Mouse (Mus musculus): ENCODE results near the gene Rxfp1. TPM values are rescaled to one million over a fixed set of nuclear protein-coding genes. Genes with fewer than 3 reads are reported as not detected.

Gene Rxfp1
- total and polyA plus RNA-seq, 2 experiments from 2014 or later: 0.19 to 0.49 TPM

- Histone ChIP-seq H3K4me2 (ENCODE audit: low read depth, low read length, poor library complexity, severe bottlenecking) (no peak overlapping the region), H3K36me3 (ENCODE audit: insufficient read depth, low read length) (no peaks in the 10 kb centered on the region), H3K27ac (ENCODE audit: low read depth, low read length) (no peak overlapping the region), H3K9ac (replicated peaks; ENCODE audit: low read length, poor library complexity, severe bottlenecking) (no peak overlapping the region), H3K9me3 (ENCODE audit: low read length) (no peaks in the 10 kb centered on the region), H3K4me1 (ENCODE audit: insufficient read depth, low read length) (no peaks in the 10 kb centered on the region), H3K27me3 (ENCODE audit: insufficient read depth, low read length) (no peaks in the 10 kb centered on the region), H3K4me3 (ENCODE audit: low read depth, low read length) (no peak overlapping the region)
- no peak for ATAC-seq (ENCODE audit: low FRiP score)
- WGBS: 55% methylated on average over 14 of the region's 14 CpGs
- DNase-seq (ENCODE audit: low spot score): no peak
- no peak for TF ChIP-seq CTCF (IDR thresholded peaks at IDR 0.05)
Observed at GRCm38 (mm10) chr3:79682351-79683132, 55.1 kb downstream of the Rxfp1 start.

- no peak for TF ChIP-seq CTCF (IDR thresholded peaks at IDR 0.05)
- no peaks in the 10 kb centered on the region for H3K9me3 ChIP-seq (ENCODE audit: low read length)
- H3K4me2 ChIP-seq (ENCODE audit: low read depth, low read length, poor library complexity, severe bottlenecking): no peak overlapping the region
- 96% methylated on average over 3 of the region's 3 CpGs for WGBS
- H3K36me3 ChIP-seq (ENCODE audit: insufficient read depth, low read length): no peaks in the 10 kb centered on the region
- ATAC-seq (ENCODE audit: low FRiP score) (no peak), DNase-seq (ENCODE audit: low spot score) (no peak)
- no peak overlapping the region for H3K9ac ChIP-seq (replicated peaks; ENCODE audit: low read length, poor library complexity, severe bottlenecking)
- no peaks in the 10 kb centered on the region for H3K4me1 ChIP-seq (ENCODE audit: insufficient read depth, low read length)
- H3K27me3 ChIP-seq (ENCODE audit: insufficient read depth, low read length): no peaks in the 10 kb centered on the region
- H3K27ac ChIP-seq (ENCODE audit: low read depth, low read length): no peak overlapping the region
- H3K4me3 ChIP-seq (ENCODE audit: low read depth, low read length): no peak overlapping the region
Observed at GRCm38 (mm10) chr3:79676411-79676810, 61.3 kb downstream of the Rxfp1 start.

- no peak for ATAC-seq (ENCODE audit: low FRiP score)
- whole genome bisulfite sequencing: 85% methylated on average over 5 of the region's 5 CpGs
Observed at GRCm38 (mm10) chr3:79674641-79675040, 63.0 kb downstream of the Rxfp1 start.

GRCm38 (mm10) chr3:79673082-79673481, 64.6 kb downstream of the Rxfp1 start:
- peak; percentile 90 for TF ChIP-seq CTCF (IDR thresholded peaks at IDR 0.05)
- DNase-seq (ENCODE audit: low spot score): peak; percentile 82
- no peaks in the 10 kb centered on the region for H3K4me1 ChIP-seq (ENCODE audit: insufficient read depth, low read length)
- no peak overlapping the region for H3K9ac ChIP-seq (replicated peaks; ENCODE audit: low read length, poor library complexity, severe bottlenecking)
- no peak overlapping the region for H3K4me2 ChIP-seq (ENCODE audit: low read depth, low read length, poor library complexity, severe bottlenecking)
- no peaks in the 10 kb centered on the region for H3K36me3 ChIP-seq (ENCODE audit: insufficient read depth, low read length)
- 10% methylated on average over 4 of the region's 4 CpGs for WGBS
- H3K4me3 ChIP-seq (ENCODE audit: low read depth, low read length): no peak overlapping the region
- H3K27me3 ChIP-seq (ENCODE audit: insufficient read depth, low read length): no peaks in the 10 kb centered on the region
- no peak for ATAC-seq (ENCODE audit: low FRiP score)
- no peak overlapping the region for H3K27ac ChIP-seq (ENCODE audit: low read depth, low read length)
- no peaks in the 10 kb centered on the region for H3K9me3 ChIP-seq (ENCODE audit: low read length)

More at GRCm38 (mm10) chr3:79674641-79675040, 63.0 kb downstream of the Rxfp1 start:
- Histone ChIP-seq H3K27ac (ENCODE audit: low read depth, low read length) (no peak overlapping the region), H3K4me1 (ENCODE audit: insufficient read depth, low read length) (no peaks in the 10 kb centered on the region), H3K9me3 (ENCODE audit: low read length) (no peaks in the 10 kb centered on the region), H3K4me3 (ENCODE audit: low read depth, low read length) (no peak overlapping the region), H3K36me3 (ENCODE audit: insufficient read depth, low read length) (no peaks in the 10 kb centered on the region), H3K9ac (replicated peaks; ENCODE audit: low read length, poor library complexity, severe bottlenecking) (no peak overlapping the region), H3K27me3 (ENCODE audit: insufficient read depth, low read length) (no peaks in the 10 kb centered on the region), H3K4me2 (ENCODE audit: low read depth, low read length, poor library complexity, severe bottlenecking) (no peak overlapping the region)
- no peak for DNase-seq (ENCODE audit: low spot score)
- TF ChIP-seq CTCF (IDR thresholded peaks at IDR 0.05): no peak

GRCm38 (mm10) chr3:79672188-79672587, 65.5 kb downstream of the Rxfp1 start:
- Histone ChIP-seq H3K9ac (replicated peaks; ENCODE audit: low read length, poor library complexity, severe bottlenecking) (no peak overlapping the region), H3K36me3 (ENCODE audit: insufficient read depth, low read length) (no peaks in the 10 kb centered on the region), H3K9me3 (ENCODE audit: low read length) (no peaks in the 10 kb centered on the region), H3K4me1 (ENCODE audit: insufficient read depth, low read length) (no peaks in the 10 kb centered on the region), H3K4me2 (ENCODE audit: low read depth, low read length, poor library complexity, severe bottlenecking) (no peak overlapping the region), H3K27ac (ENCODE audit: low read depth, low read length) (no peak overlapping the region), H3K27me3 (ENCODE audit: insufficient read depth, low read length) (no peaks in the 10 kb centered on the region), H3K4me3 (ENCODE audit: low read depth, low read length) (no peak overlapping the region)
- DNase-seq (ENCODE audit: low spot score) (no peak), ATAC-seq (ENCODE audit: low FRiP score) (no peak)
- TF ChIP-seq CTCF (IDR thresholded peaks at IDR 0.05): no peak
- 75% methylated on average over 16 of the region's 16 CpGs for WGBS

GRCm38 (mm10) chr3:79670556-79670955, 67.1 kb downstream of the Rxfp1 start:
- no peak for TF ChIP-seq CTCF (IDR thresholded peaks at IDR 0.05)
- no peak overlapping the region for H3K4me2 ChIP-seq (ENCODE audit: low read depth, low read length, poor library complexity, severe bottlenecking)
- no peaks in the 10 kb centered on the region for H3K36me3 ChIP-seq (ENCODE audit: insufficient read depth, low read length)
- no peak overlapping the region for H3K27ac ChIP-seq (ENCODE audit: low read depth, low read length)
- no peak overlapping the region for H3K4me3 ChIP-seq (ENCODE audit: low read depth, low read length)
- no peak for ATAC-seq (ENCODE audit: low FRiP score)
- no peak overlapping the region for H3K9ac ChIP-seq (replicated peaks; ENCODE audit: low read length, poor library complexity, severe bottlenecking)
- 85% methylated on average over 7 of the region's 7 CpGs for WGBS
- no peaks in the 10 kb centered on the region for H3K9me3 ChIP-seq (ENCODE audit: low read length)
- no peaks in the 10 kb centered on the region for H3K4me1 ChIP-seq (ENCODE audit: insufficient read depth, low read length)
- no peak for DNase-seq (ENCODE audit: low spot score)
- no peaks in the 10 kb centered on the region for H3K27me3 ChIP-seq (ENCODE audit: insufficient read depth, low read length)

Data from midbrain, postnatal 0 days (tissue).